Mouse (Mus musculus) heart, adult 2 months (tissue): ENCODE results near the gene Ndufab1. TPM values are rescaled to one million over a fixed set of nuclear protein-coding genes. Genes with fewer than 3 reads are reported as not detected.

Experiments used
- DNase-seq, 2 experiments: peaks; one replicate each; pipeline ENCODE4 v3.0.0; 2021
- H3K27ac ChIP-seq: fragments of 200-600 bp; 2 replicates; pipeline ENCODE4 v1.8.1; 2022
- H3K27me3 ChIP-seq: fragments of 200-500 bp; 2 replicates; pipeline ENCODE4 v1.6.1; 2012; ENCODE audit warnings: mild to moderate bottlenecking, low read length, inconsistent platforms, mixed read lengths; ENCODE audit not compliant: control insufficient read depth, insufficient read depth
- H3K36me3 ChIP-seq: fragments of 200-500 bp; 2 replicates; pipeline ENCODE4 v1.6.1; 2012; ENCODE audit warnings: low read length, inconsistent platforms; ENCODE audit not compliant: control insufficient read depth, insufficient read depth
- H3K4me1 ChIP-seq: fragments of 200-500 bp; 2 replicates; pipeline ENCODE4 v1.6.1; 2011; ENCODE audit warnings: low read length; ENCODE audit not compliant: control insufficient read depth, insufficient read depth
- H3K4me3 ChIP-seq: fragments of 200-600 bp; 2 replicates; pipeline ENCODE4 v1.8.1; 2022
- H3K79me2 ChIP-seq: fragments of 200-500 bp; replicated peaks from 2 replicates; pipeline ENCODE4 v1.6.1; 2012; ENCODE audit warnings: mild to moderate bottlenecking, inconsistent platforms, low read length, moderate library complexity, mixed read lengths; ENCODE audit not compliant: control insufficient read depth, insufficient read depth
- H3K9ac ChIP-seq: fragments of 200-500 bp; 2 replicates; pipeline ENCODE4 v1.6.1; 2012; ENCODE audit warnings: low read depth, mild to moderate bottlenecking, control low read depth, inconsistent platforms, low read length, mixed read lengths
- CTCF ChIP-seq: fragments of 200-600 bp; IDR thresholded peaks from 2 replicates; pipeline ENCODE4 v1.8.1; 2022; ENCODE audit warnings: antibody characterized with exemption, mild to moderate bottlenecking, moderate library complexity
- EP300 ChIP-seq: fragments of 200-500 bp; IDR thresholded peaks from 2 replicates; pipeline ENCODE4 v1.6.1; 2011; ENCODE audit warnings: low read depth, low read length, control low read depth; ENCODE audit not compliant: insufficient read depth
- POLR2A ChIP-seq: fragments of 200-500 bp; IDR thresholded peaks from 2 replicates; pipeline ENCODE4 v1.6.1; 2011; ENCODE audit warnings: mild to moderate bottlenecking, low read depth, low read length, control low read depth; ENCODE audit not compliant: insufficient read depth
- WGBS: fragments of 180-500 bp; shearing (Covaris S2); methylation state at CpG from one replicate; pipeline ENCODE4 v1.1.7; 2018; 5-methylcytosine and 5-hydroxymethylcytosine counted together
- intact Hi-C: fragments of 180-260 bp; cut with DNase I; formaldehyde crosslinking; loops from one replicate; pipeline ENCODE4 v1.15.1; 2025
- polyA plus RNA-seq: library from polyadenylated mRNA; depleted of rRNA; stranded (reverse); fragments of >200 nt; gene quantifications from 2 replicates; pipeline ENCODE4 v1.2.3, GENCODE M21; 2012
- total RNA-seq, 2 experiments: library from RNA; stranded (reverse); gene quantifications; 2 replicates each; pipeline ENCODE4 v1.2.3; 2021

Ndufab1 gene
- total and polyA plus RNA-seq, 3 experiments = 847 to 1,742 (median 1,546) TPM

GRCm38 (mm10) chr7:122079798-122080554, 21.7 kb downstream of the Ndufab1 start:
- no peak overlapping the region for H3K27ac ChIP-seq
- WGBS = 73% methylated on average over 8 of the region's 8 CpGs
- intact Hi-C loops = no loop called here
- H3K9ac ChIP-seq = no peak overlapping the region
- no peak overlapping the region for H3K4me3 ChIP-seq
- peaks cover 4% of the 10 kb centered on the region for H3K4me1 ChIP-seq
- H3K27me3 ChIP-seq = no peaks in the 10 kb centered on the region
- TF ChIP-seq CTCF (no peak), EP300 (no peak), POLR2A (no peak)
- peaks cover 8% of the 10 kb centered on the region for H3K36me3 ChIP-seq
- DNase-seq = no peak
- H3K79me2 ChIP-seq = no peaks in the 10 kb centered on the region

GRCm38 (mm10) chr7:122074374-122074773, 27.3 kb downstream of the Ndufab1 start:
- Histone ChIP-seq H3K27ac (no peak overlapping the region), H3K4me1 (peaks cover 4% of the 10 kb centered on the region; the same call in 1 of the 2 replicates), H3K36me3 (peaks cover 28% of the 10 kb centered on the region), H3K27me3 (no peaks in the 10 kb centered on the region), H3K4me3 (no peak overlapping the region), H3K79me2 (peaks cover 3% of the 10 kb centered on the region), H3K9ac (no peak overlapping the region)
- TF ChIP-seq EP300 (no peak), POLR2A (no peak), CTCF (no peak)
- 65% methylated on average over 3 of the region's 3 CpGs for WGBS
- no peak for DNase-seq
- intact Hi-C loops = no loop called here

GRCm38 (mm10) chr7:122067517-122068381, 33.9 kb downstream of the Ndufab1 start:
- peak overlapping the region; percentile 98 for H3K27ac ChIP-seq
- H3K4me1 ChIP-seq = peaks cover 8% of the 10 kb centered on the region
- H3K36me3 ChIP-seq = peaks cover 36% of the 10 kb centered on the region
- peak overlapping the region; percentile 73 for H3K4me3 ChIP-seq
- 1% methylated on average over 58 of the region's 58 CpGs for WGBS
- peaks cover 8% of the 10 kb centered on the region for H3K79me2 ChIP-seq
- DNase-seq = no peak
- TF ChIP-seq EP300 (0 out of 2 replicates have a peak, but pooled peaks have one; percentile 7), POLR2A (no peak), CTCF (peak; percentile 38)
- peak overlapping the region; percentile 97 for H3K9ac ChIP-seq
- H3K27me3 ChIP-seq = no peaks in the 10 kb centered on the region
- intact Hi-C loops = loop anchor here (2.0 to 5.0 kb wide), 4 partner anchors 23 to 85 kb away; partner anchors contain the start of genes Cog7, Dctn5, Ndufab1 and Palb2

GRCm38 (mm10) chr7:122066945-122067516, 34.7 kb downstream of the Ndufab1 start, which contains the start of the genes Ubfd1 and Ears2:
Gene Ubfd1, plus strand, starts transcription at chr7:122067175.
Gene Ears2, minus strand, starts transcription at chr7:122067263.
- peak within 1 kb of the TSS; percentile 98 for H3K27ac ChIP-seq
- no peaks in the 10 kb centered on the region for H3K27me3 ChIP-seq
- TF ChIP-seq CTCF = peak; percentile 37
- peak; percentile 56; the same call in 1 of the 2 replicates for TF ChIP-seq POLR2A
- TF ChIP-seq EP300 = 0 out of 2 replicates have a peak, but pooled peaks have one; percentile 12
- 1% methylated on average over 58 of the region's 60 CpGs for WGBS
- peaks cover 8% of the 10 kb centered on the region for H3K4me1 ChIP-seq
- peak within 1 kb of the TSS; percentile 97 for H3K9ac ChIP-seq
- peak within 1 kb of the TSS; percentile 73 for H3K4me3 ChIP-seq
- H3K36me3 ChIP-seq = peaks cover 32% of the 10 kb centered on the region
- intact Hi-C loops = loop anchor here (2.0 to 5.0 kb wide), 3 partner anchors 22 to 85 kb away; partner anchors contain the start of genes Cog7, Dctn5 and Palb2
- DNase-seq = peak; percentile 96 to 97
- peaks cover 6% of the 10 kb centered on the region for H3K79me2 ChIP-seq

- Histone ChIP-seq H3K9ac (peak overlapping the region; percentile 61), H3K27ac (peak overlapping the region; percentile 98), H3K27me3 (no peaks in the 10 kb centered on the region), H3K4me3 (peak overlapping the region; percentile 73), H3K36me3 (peaks cover 29% of the 10 kb centered on the region), H3K79me2 (peaks cover 6% of the 10 kb centered on the region), H3K4me1 (peaks cover 8% of the 10 kb centered on the region)
- 9% methylated on average over 31 of the region's 31 CpGs for WGBS
- DNase-seq = no peak
- no peak for TF ChIP-seq CTCF
- TF ChIP-seq EP300 = 0 out of 2 replicates have a peak, but pooled peaks have one; percentile 10
- TF ChIP-seq POLR2A = peak; percentile 51; the same call in 1 of the 2 replicates
- intact Hi-C loops = loop anchor here (2.0 to 5.0 kb wide), 3 partner anchors 22 to 84 kb away; partner anchors contain the start of genes Cog7, Dctn5 and Palb2
Measured at GRCm38 (mm10) chr7:122066102-122066944, 35.4 kb downstream of the Ndufab1 start.
